Mouse (Mus musculus) mouse trophoblast stem cell (cell line): Measurements from ENCODE around the gene Tbc1d10b.

Source experiments
- in situ Hi-C, 2 experiments: fragments of 300-500 bp; cut with MseI, MboI; formaldehyde crosslinking; loops; 2 replicates in 1 of 2; 3 replicates in 1 of 2; pipeline ENCODE4 v1.15.1; 2025

The Tbc1d10b gene

DNA sequence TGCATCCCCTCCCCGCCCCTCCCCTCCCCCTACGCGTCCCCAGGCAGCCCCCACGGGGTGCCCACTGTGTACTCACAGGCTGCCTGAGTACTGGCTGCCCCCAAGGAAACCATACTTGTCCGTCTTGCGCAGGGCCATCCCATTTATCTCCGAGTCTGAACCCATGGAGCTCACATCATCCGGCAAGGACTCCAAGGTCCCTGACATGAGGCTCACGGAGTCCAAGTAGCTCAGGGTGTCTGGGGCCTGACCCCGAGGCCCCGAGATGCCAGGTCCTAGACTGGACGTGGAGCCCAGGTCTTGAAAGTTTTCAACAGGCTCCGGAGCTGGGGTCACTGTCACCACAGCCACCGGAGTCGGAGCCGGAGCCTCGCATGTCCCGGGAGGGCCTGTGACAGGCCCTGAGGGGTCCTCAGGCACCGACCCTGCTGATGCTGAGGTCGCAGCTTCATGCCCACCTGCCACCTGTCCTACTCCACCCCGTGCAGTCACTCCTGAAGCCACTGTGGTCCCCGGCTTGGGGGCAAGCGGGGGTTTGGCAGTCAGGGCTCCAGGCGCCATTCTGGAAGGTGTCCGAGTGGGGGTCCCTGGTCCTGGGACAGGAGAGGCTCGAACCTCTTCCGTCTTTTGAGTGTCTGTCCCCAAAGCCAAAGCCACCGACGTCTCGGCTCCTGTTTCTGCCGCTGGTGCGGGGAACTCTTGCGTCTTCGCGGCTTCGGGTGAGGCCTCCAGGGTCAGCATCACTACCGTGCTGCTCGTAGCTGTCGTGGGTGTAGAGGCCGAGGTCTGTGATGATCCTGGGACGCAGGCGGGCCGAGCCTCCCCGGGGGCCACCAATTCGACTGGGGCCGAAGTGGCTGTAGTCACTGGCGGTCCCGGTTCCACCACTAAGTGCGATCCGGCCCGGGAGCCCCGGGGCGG, 634 bp downstream of the Tbc1d10b start:
- in situ Hi-C loops: no loop called here

DNA sequence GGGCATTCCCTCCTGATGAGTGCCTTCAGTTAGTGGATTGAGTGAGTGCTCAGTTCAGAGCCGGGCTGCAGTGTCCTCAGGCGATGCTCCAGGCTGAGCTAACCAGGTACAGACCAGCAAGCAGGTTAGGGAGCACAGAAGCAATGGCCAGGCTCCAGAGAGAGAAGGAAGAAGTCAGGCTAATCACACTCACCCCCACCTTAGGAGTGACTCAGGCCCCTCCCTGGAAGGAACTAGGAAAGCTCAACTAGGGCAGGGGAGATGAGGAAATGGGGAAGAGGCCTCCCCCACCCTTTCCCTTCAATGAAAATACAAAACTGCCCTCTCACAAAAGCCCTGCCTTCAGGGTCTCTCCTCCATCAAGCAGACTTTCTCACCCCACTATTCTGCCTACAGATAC, 1.7 kb downstream of the Tbc1d10b start:
- in situ Hi-C loops: no loop called here

- in situ Hi-C loops: no loop called here
These were observed 11.8 kb downstream of the Tbc1d10b start for GRCm38 (mm10) chr7:127196484-127196883.

GRCm38 (mm10) chr7:127195544-127196295, 12.5 kb downstream of the Tbc1d10b start, which contains the start of gene Cd2bp2:
Gene Cd2bp2 (minus strand): TSS chr7:127196050.
- in situ Hi-C loops: no loop called here

- in situ Hi-C loops: no loop called here
These were observed 13.6 kb downstream of the Tbc1d10b start for GRCm38 (mm10) chr7:127194633-127195029.

- in situ Hi-C loops: no loop called here
These were observed 14.1 kb downstream of the Tbc1d10b start for GRCm38 (mm10) chr7:127194011-127194632.

DNA sequence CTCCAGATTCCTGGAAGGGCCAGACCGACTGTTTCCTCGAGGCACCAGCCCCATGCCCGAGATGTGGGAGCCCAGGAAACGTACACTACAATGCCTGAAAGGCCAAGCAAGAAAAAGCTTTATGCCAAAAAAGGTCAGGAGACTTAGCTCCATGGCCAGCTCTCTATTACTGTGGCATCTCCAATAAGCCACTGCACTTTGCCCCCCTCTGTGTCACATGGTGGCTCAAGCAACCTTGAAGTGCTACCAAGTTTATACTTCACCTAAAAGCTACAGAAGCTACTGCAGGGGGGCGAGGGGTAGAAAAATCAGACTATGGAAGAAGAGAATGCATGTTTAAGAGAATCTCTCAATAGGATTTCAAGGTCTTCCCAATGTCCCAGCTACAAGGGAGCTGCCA, 15.3 kb downstream of the Tbc1d10b start:
- in situ Hi-C loops: no loop called here

- in situ Hi-C loops: no loop called here
These were observed 17.6 kb downstream of the Tbc1d10b start for GRCm38 (mm10) chr7:127190672-127191071.

DNA sequence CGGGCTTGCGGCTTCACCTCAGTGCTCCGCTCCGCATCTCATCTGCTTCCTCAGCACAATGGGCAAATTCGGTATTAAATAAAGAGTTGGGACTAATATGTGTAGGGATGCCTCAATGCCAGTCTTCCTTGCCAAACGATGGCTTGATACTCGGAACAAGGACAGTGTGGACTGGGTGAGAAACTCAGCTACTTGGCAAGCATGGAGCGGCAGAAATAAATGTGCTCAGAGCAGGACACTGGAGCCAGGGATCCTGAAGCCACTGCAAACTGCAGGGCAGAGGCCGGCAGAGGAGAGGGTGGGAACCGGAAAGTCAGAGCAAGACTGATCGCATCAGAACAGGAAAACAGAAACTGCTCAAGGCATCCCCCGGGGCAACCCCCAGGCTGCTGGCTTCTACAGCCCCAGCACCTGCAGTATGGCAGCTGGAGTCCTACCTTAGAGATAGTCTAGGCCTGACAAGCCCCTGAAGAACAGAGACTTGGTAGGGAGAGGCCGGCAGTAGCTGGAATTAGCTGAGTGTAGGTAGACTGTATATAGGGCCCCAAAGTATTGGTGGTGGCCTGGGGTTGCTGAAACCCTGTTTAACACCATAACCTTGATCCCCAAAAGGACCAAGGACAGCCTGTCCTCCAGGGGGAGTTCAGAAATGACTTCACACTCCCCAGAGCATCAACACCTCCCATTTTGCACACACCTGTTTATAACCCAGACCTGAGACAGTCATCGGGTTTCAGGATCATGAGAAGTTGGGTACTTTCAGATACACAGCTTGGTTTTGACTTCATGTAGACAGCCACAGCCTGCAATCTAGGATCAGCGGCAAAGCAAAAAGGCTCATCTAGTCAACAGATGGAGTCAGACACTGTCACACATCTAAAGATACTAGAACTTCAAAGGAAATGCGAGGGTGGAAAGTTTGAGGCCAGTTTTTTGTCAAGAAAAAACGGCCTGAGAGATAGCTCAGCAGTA, 19.7 kb downstream of the Tbc1d10b start:
- in situ Hi-C loops: loop anchor here in 1 of 2 experiments (5.0 kb wide), 1 partner anchor 56 kb away; no protein-coding TSS in a partner anchor

- in situ Hi-C loops: loop anchor here in 1 of 2 experiments (5.0 kb wide), 1 partner anchor 55 kb away; no protein-coding TSS in a partner anchor
These were observed 20.9 kb downstream of the Tbc1d10b start for GRCm38 (mm10) chr7:127187351-127187750.

GRCm38 (mm10) chr7:127185601-127186000, 22.7 kb downstream of the Tbc1d10b start:
- in situ Hi-C loops: loop anchor here in 1 of 2 experiments (5.0 kb wide), 1 partner anchor 53 kb away; no protein-coding TSS in a partner anchor

DNA sequence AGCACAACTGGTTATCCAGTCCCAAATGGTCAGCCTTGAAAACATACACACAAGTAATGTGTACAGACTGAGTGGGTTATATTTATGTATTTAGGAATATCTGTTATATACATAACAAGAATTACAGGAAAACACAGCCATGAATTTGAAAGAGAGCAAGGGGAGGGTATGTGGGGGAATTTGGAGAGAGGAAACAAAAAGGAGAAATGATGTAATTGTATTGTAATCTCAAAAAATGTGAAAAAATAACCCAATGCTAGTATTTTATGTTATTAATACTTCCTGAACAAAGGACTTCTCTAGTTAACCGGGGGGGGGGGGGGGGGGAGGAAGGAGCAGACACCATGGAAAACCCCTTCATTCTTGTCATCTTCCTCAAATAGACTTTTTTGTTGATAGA, 23.5 kb downstream of the Tbc1d10b start:
- in situ Hi-C loops: loop anchor here (5.0 kb wide), 2 partner anchors 42 to 52 kb away; no protein-coding TSS in a partner anchor

GRCm38 (mm10) chr7:127183828-127184227, 24.4 kb downstream of the Tbc1d10b start:
- in situ Hi-C loops: loop anchor here in 1 of 2 experiments (5.0 kb wide), 1 partner anchor 42 kb away; no protein-coding TSS in a partner anchor

DNA sequence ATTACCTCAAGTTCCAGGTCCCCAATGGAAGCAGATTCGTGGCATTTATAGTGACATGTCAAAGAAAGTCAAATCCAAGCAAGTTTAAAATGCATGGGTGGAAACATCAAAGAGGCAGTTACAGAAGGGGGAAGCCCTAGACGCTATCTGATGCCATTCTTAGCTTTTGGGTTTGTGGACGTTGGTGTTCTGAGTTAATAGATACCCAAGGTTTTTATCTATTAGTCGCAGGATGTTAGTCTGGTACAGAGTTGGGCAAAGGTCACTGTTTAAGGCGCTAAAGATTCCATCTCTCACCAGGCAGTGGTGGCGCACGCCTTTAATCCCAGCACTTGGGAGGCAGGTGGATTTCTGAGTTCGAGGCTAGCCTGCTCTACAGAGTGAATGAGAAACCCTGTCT, 24.9 kb downstream of the Tbc1d10b start:
- in situ Hi-C loops: loop anchor here in 1 of 2 experiments (5.0 kb wide), 1 partner anchor 41 kb away; no protein-coding TSS in a partner anchor

- in situ Hi-C loops: loop anchor here in 1 of 2 experiments (5.0 kb wide), 1 partner anchor 39 kb away; no protein-coding TSS in a partner anchor
These were observed 26.5 kb downstream of the Tbc1d10b start for GRCm38 (mm10) chr7:127181724-127182123.

DNA sequence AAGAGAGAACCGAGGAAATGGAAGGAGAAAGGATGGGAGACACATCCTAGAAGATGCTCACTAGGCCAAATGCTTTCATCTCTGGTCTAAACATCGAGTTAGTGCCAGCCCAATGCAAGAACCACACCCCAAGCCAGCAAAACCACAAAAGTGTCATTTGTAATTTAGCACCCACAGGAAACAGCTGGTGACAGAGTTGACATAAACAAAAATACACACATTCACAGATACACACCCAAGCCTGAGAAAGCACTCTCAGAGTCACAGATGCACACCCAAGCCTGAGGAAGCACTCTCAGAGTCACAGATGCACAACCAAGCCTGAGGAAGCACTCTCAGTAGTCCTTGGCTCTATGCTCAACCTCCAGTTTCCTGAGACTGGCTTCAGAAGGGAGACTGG, 27.5 kb downstream of the Tbc1d10b start:
- in situ Hi-C loops: loop anchor here in 1 of 2 experiments (5.0 kb wide), 1 partner anchor 38 kb away; no protein-coding TSS in a partner anchor

DNA sequence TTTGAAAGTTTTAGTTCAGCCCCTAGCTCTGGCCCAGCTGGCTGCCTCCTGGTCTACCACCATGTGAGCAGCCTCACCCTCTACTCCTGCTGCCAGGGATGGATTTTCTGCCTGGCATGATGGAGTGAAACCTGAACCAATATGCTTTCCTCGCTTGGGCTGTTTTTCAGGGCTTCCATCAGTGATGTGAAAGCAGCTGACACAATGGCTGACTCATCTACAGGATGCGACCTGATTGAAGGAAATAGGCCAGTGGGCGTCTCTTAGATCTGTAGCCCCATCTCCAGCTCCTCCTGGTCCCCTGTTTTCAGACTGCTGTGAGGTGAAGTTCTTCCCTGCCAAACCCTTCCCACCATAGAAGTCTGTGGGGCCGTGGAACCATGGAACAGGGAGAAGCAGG, 31.3 kb downstream of the Tbc1d10b start:
- in situ Hi-C loops: no loop called here

GRCm38 (mm10) chr7:127166501-127166900, 41.8 kb downstream of the Tbc1d10b start:
- in situ Hi-C loops: no loop called here

- in situ Hi-C loops: no loop called here
These were observed 42.4 kb downstream of the Tbc1d10b start for GRCm38 (mm10) chr7:127165607-127166493.
